Mouse (Mus musculus): ENCODE results near the gene Abcc9.

- no peak for TF ChIP-seq CTCF (IDR thresholded peaks at IDR 0.05; ENCODE audit: insufficient read depth, low read depth, low read length)
- TF ChIP-seq POLR2A (IDR thresholded peaks at IDR 0.05; ENCODE audit: insufficient read depth, low read depth, low read length): no peak
Measured at GRCm38 (mm10) chr6:142543648-142544047, 158.5 kb downstream of the Abcc9 start.
